Mouse (Mus musculus): ENCODE results near the gene Wdr91.

The Wdr91 gene

GRCm38 (mm10) chr6:34879101-34879740 lies 31.5 kb downstream of the Wdr91 start:
- in situ Hi-C loops (cut with MboI, MseI), result loop anchor here (10.0 kb wide), 1 partner anchor 666 kb away; no protein-coding TSS in a partner anchor

GRCm38 (mm10) chr6:34877509-34878321 lies 33.0 kb downstream of the Wdr91 start, which contains the start of gene Cyren:
TSS of gene Cyren (minus strand) at chr6:34878060.
- in situ Hi-C loops (cut with MboI, MseI), result loop anchor here (10.0 kb wide), 1 partner anchor 667 kb away; no protein-coding TSS in a partner anchor

- in situ Hi-C loops (cut with MboI, MseI), result loop anchor here (10.0 kb wide), 1 partner anchor 668 kb away; no protein-coding TSS in a partner anchor
Observed at GRCm38 (mm10) chr6:34876835-34877156, 33.9 kb downstream of the Wdr91 start.

GRCm38 (mm10) chr6:34875966-34876834 lies 34.5 kb downstream of the Wdr91 start:
- in situ Hi-C loops (cut with MboI, MseI), result loop anchor here (10.0 kb wide), 1 partner anchor 669 kb away; no protein-coding TSS in a partner anchor

GRCm38 (mm10) chr6:34875268-34875761 lies 35.4 kb downstream of the Wdr91 start:
- in situ Hi-C loops (cut with MboI, MseI), result loop anchor here (10.0 kb wide), 1 partner anchor 669 kb away; no protein-coding TSS in a partner anchor

GRCm38 (mm10) chr6:34874101-34874921 lies 36.4 kb downstream of the Wdr91 start:
- in situ Hi-C loops (cut with MboI, MseI), result loop anchor here (10.0 kb wide), 1 partner anchor 670 kb away; no protein-coding TSS in a partner anchor

GRCm38 (mm10) chr6:34872871-34873270 lies 37.8 kb downstream of the Wdr91 start:
- in situ Hi-C loops (cut with MboI, MseI), result loop anchor here (10.0 kb wide), 1 partner anchor 672 kb away; no protein-coding TSS in a partner anchor

- in situ Hi-C loops (cut with MboI, MseI), result loop anchor here (10.0 kb wide), 1 partner anchor 673 kb away; no protein-coding TSS in a partner anchor
Observed at GRCm38 (mm10) chr6:34871929-34872328, 38.7 kb downstream of the Wdr91 start.

GRCm38 (mm10) chr6:34870724-34871123 lies 40.0 kb downstream of the Wdr91 start:
- in situ Hi-C loops (cut with MboI, MseI), result loop anchor here (10.0 kb wide), 1 partner anchor 674 kb away; no protein-coding TSS in a partner anchor

- in situ Hi-C loops (cut with MboI, MseI), result loop anchor here (10.0 kb wide), 1 partner anchor 675 kb away; no protein-coding TSS in a partner anchor
Observed at GRCm38 (mm10) chr6:34870136-34870535, 40.5 kb downstream of the Wdr91 start.

- in situ Hi-C loops (cut with MboI, MseI), result no loop called here
Observed at GRCm38 (mm10) chr6:34869225-34869915, 41.3 kb downstream of the Wdr91 start.

GRCm38 (mm10) chr6:34868507-34869217 lies 42.0 kb downstream of the Wdr91 start:
- in situ Hi-C loops (cut with MboI, MseI), result no loop called here

GRCm38 (mm10) chr6:34867995-34868350 lies 42.7 kb downstream of the Wdr91 start:
- in situ Hi-C loops (cut with MboI, MseI), result no loop called here

- in situ Hi-C loops (cut with MboI, MseI), result no loop called here
Observed at GRCm38 (mm10) chr6:34867301-34867994, 43.2 kb downstream of the Wdr91 start.

- in situ Hi-C loops (cut with MboI, MseI), result no loop called here
Observed at GRCm38 (mm10) chr6:34866786-34867185, 43.9 kb downstream of the Wdr91 start.

GRCm38 (mm10) chr6:34865711-34866593 lies 44.7 kb downstream of the Wdr91 start:
- in situ Hi-C loops (cut with MboI, MseI), result no loop called here

GRCm38 (mm10) chr6:34865213-34865612 lies 45.5 kb downstream of the Wdr91 start:
- in situ Hi-C loops (cut with MboI, MseI), result no loop called here

Measured in T-helper 1 cell (primary cell).